Mouse (Mus musculus) testis, adult 2 months (tissue): ENCODE measurements around the gene Rapgef3. TPM values are rescaled to one million over a fixed set of nuclear protein-coding genes. Genes with fewer than 3 reads are reported as not detected.
A peak's percentile ranks its signal among the peaks of the same experiment; 100 is the strongest.

Experiments
- H3K27ac ChIP-seq: fragments of 200-500 bp; 2 replicates; pipeline ENCODE4 v1.5.1; 2012; ENCODE audit warnings: low read depth, low read length; ENCODE audit not compliant: control insufficient read depth, insufficient read depth
- H3K27me3 ChIP-seq: fragments of 200-500 bp; 2 replicates; pipeline ENCODE4 v1.6.1; 2012; ENCODE audit warnings: mild to moderate bottlenecking, low read length, moderate library complexity; ENCODE audit not compliant: control insufficient read depth, insufficient read depth
- H3K36me3 ChIP-seq: fragments of 200-500 bp; 2 replicates; pipeline ENCODE4 v1.6.1; 2012; ENCODE audit warnings: mild to moderate bottlenecking, low read length; ENCODE audit not compliant: control insufficient read depth, insufficient read depth
- H3K4me1 ChIP-seq: fragments of 200-500 bp; 2 replicates; pipeline ENCODE4 v1.6.1; 2012; ENCODE audit warnings: low read length; ENCODE audit not compliant: control insufficient read depth, insufficient read depth
- H3K4me3 ChIP-seq: fragments of 200-500 bp; 2 replicates; pipeline ENCODE4 v1.5.1; 2012; ENCODE audit warnings: low read depth, mild to moderate bottlenecking, low read length, moderate library complexity, mixed read lengths; ENCODE audit not compliant: control insufficient read depth
- CTCF ChIP-seq: fragments of 200-500 bp; IDR thresholded peaks from 2 replicates; pipeline ENCODE4 v1.5.1; 2012; ENCODE audit warnings: low read depth, mild to moderate bottlenecking, inconsistent platforms, low read length, moderate library complexity; ENCODE audit not compliant: control insufficient read depth, insufficient read depth, insufficient replicate concordance
- POLR2A ChIP-seq: fragments of 200-500 bp; IDR thresholded peaks from 2 replicates; pipeline ENCODE4 v1.6.1; 2012; ENCODE audit warnings: low read depth, mild to moderate bottlenecking, inconsistent platforms, low read length, moderate library complexity; ENCODE audit not compliant: control insufficient read depth
- polyA plus RNA-seq: library from polyadenylated mRNA; depleted of rRNA; stranded (reverse); fragments of >200 nt; gene quantifications from 2 replicates; pipeline ENCODE4 v1.2.3, GENCODE M21; 2012

Gene Rapgef3
- polyA plus RNA-seq, 1 experiment = 16.1 TPM

DNA sequence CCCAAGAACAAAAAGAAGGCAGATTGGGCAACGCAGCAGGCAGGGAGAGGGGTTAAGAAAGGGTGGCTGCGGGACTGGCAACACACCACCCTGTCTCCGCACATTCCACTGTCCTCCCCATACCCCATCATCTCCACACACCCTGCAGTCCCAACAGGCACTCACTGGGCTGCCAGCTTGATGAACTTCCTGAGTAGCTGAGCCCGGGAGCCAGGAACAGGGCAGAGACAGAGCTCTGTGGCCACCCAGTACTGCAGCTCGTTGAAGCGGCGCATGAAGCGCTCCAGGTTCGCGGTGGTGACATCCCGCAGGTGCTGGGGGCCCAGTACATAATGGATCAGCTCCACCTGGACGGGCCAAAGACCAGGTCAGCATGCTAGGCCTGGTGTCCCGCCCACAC is 17.9 kb downstream of the Rapgef3 start:
- TF ChIP-seq POLR2A (no peak), CTCF (no peak)

DNA sequence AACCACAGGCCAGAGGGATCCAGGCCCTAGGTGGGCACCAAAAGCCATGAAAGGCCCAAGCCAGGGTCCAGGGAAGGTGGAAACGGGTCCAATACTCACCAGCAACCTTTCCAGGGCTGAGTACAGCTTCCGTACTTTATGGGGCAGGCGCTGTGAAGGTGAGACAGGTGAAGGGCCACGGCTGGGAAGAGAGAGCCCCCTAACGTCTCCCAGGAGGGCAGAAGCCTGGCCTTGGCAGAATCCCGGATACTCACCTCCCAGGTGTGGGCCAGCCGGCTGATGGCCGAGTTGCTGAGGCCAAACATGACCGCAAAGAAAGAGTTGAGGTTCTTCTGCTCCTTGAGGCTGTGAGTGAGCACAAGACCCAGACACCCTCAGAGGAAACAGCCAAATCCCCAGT is 18.4 kb downstream of the Rapgef3 start:
- TF ChIP-seq CTCF = no peak
- no peak for TF ChIP-seq POLR2A
- Histone ChIP-seq H3K27me3 (no peaks in the 10 kb centered on the region), H3K36me3 (no peaks in the 10 kb centered on the region), H3K4me3 (no peak overlapping the region), H3K27ac (no peak overlapping the region), H3K4me1 (peaks cover 9% of the 10 kb centered on the region)

More for the DNA sequence above, 17.9 kb downstream of the Rapgef3 start:
- H3K27ac ChIP-seq = no peak overlapping the region
- no peaks in the 10 kb centered on the region for H3K27me3 ChIP-seq
- H3K36me3 ChIP-seq = no peaks in the 10 kb centered on the region
- no peak overlapping the region for H3K4me3 ChIP-seq
- H3K4me1 ChIP-seq = peaks cover 9% of the 10 kb centered on the region

DNA sequence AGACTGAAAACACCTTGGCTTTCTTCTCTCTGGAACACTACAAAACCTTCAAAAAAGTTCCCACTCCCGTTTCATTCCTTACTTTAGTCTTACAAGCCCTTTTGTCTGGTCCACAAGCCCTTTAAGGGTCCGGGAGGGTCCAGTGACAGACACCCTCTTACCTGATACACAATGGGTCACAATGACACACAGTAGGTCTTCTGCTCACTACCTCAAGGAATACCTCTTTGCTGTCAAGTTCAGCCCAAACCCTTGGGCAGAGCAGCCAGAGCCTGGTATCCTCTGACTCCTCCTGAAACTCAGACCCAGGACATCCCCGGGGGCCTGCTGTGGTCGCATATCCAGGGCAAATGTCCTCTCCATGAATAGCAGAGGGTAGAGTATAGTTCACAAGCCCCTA is 18.8 kb downstream of the Rapgef3 start:
- Histone ChIP-seq H3K4me1 (peaks cover 9% of the 10 kb centered on the region), H3K4me3 (no peak overlapping the region), H3K27ac (no peak overlapping the region), H3K27me3 (no peaks in the 10 kb centered on the region), H3K36me3 (no peaks in the 10 kb centered on the region)
- no peak for TF ChIP-seq POLR2A
- no peak for TF ChIP-seq CTCF

DNA sequence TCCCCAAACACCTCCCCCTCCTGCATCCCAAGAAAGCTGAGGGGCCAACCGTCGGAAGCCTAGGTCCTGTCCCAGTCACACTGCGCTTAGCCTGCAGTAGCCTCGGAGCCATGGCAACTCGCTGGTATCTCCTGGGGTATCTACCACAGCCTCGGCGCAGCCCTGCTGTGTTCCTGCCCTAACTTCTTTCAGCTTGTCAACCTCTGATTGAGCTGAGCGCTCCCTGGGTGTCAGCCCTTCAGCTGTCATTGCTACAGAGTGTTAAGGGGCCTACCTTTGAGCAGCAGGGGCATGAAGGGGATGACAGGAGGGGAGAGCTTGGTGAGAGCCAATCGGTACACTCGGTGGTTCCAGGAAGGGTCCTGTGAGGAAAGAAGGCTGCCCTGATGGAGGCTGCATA is 19.5 kb downstream of the Rapgef3 start:
- Histone ChIP-seq H3K36me3 (no peaks in the 10 kb centered on the region), H3K4me3 (no peak overlapping the region), H3K4me1 (peaks cover 9% of the 10 kb centered on the region), H3K27me3 (no peaks in the 10 kb centered on the region), H3K27ac (no peak overlapping the region)
- TF ChIP-seq CTCF (no peak), POLR2A (no peak)

DNA sequence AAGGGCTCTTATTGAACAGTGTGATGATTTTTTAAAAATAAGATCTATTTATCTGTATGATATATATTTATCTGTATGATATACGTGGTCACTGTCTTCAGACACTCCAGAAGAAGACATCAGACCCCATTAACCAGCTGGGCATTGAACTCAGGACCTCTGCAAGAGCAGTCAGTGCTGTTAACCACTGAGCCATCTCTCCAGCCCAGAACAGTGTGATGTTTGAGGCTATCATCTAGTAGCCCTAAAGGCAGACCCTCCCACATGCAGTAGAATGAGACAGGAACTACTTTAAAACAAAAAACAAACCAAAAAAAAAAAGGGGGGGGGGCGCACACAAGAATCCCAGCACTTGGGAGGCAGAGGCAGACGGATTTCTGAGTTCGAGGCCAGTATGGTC is 20.3 kb downstream of the Rapgef3 start:
- Histone ChIP-seq H3K27ac (no peak overlapping the region), H3K4me3 (no peak overlapping the region), H3K4me1 (peaks cover 9% of the 10 kb centered on the region), H3K27me3 (no peaks in the 10 kb centered on the region), H3K36me3 (no peaks in the 10 kb centered on the region)
- no peak for TF ChIP-seq CTCF
- no peak for TF ChIP-seq POLR2A

DNA sequence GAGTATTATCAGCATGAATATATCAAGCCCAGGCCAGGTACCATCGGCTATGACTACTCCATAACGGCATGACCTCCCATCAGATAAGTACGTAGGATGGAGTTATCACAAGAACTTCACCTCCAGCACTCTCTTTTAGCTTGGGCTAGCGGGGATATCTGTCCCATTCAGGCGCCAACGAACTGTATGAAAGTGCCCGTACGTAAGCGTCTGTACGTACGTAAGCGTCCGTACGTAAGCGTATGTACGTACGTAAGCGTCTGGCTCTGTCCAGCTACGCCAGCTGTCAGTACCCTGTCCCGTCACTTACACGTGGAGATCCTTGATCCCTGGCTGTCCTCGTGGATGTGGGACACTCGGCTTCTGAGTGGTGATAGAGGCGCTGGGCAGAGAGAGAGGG is 21.0 kb downstream of the Rapgef3 start:
- peak overlapping the region; percentile 75; the same call in 1 of the 2 replicates for H3K27ac ChIP-seq
- no peaks in the 10 kb centered on the region for H3K27me3 ChIP-seq
- H3K36me3 ChIP-seq = no peaks in the 10 kb centered on the region
- H3K4me3 ChIP-seq = peak overlapping the region; percentile 83
- TF ChIP-seq CTCF = no peak
- peak; percentile 78; the same call in 1 of the 2 replicates for TF ChIP-seq POLR2A
- H3K4me1 ChIP-seq = peaks cover 9% of the 10 kb centered on the region

DNA sequence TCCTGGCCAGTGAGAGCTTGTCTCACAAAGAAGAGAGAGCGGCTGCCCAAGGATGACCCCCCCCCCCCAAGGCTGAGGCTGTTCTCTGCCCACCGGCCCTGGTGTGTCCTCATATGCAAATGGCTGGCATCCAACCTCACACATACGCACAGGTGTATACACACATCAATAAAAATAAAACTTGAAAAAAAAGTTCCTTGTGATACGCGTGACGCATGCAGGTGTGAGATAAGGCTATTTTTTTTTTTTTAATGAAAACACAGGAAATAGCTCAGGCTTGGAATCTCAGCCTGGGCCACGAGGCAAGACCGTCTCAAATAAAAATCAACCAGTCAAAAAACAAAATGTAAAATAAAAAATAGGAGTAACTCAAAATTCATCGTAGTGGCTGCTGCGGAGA is 21.5 kb downstream of the Rapgef3 start:
- no peak overlapping the region; the same call in 1 of the 2 replicates for H3K27ac ChIP-seq
- peak overlapping the region; percentile 83 for H3K4me3 ChIP-seq
- no peaks in the 10 kb centered on the region for H3K36me3 ChIP-seq
- no peak for TF ChIP-seq POLR2A
- no peak for TF ChIP-seq CTCF
- H3K27me3 ChIP-seq = no peaks in the 10 kb centered on the region
- H3K4me1 ChIP-seq = peaks cover 9% of the 10 kb centered on the region

DNA sequence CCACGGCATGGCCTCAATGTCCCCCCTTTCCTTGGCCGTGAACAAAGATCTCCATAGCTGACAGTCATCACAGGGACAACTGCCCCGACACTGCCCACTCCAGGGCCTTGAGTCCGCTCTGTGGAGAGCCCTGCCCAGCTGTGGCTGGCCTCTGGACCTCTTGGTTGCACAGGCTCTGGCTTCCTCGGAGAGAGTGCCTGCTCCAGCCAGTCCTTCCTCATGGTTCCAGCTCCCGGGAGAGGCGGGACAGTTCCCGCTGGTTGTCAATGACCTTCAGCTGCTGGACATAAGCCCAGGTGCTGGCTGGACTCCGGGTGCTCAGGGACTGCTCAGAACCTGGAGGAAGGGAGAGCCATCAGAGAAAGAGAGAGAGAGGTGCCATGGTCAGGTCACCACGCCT is 22.4 kb downstream of the Rapgef3 start:
- Histone ChIP-seq H3K27ac (peak overlapping the region; percentile 56), H3K36me3 (no peaks in the 10 kb centered on the region), H3K4me3 (no peak overlapping the region), H3K4me1 (peaks cover 11% of the 10 kb centered on the region), H3K27me3 (no peaks in the 10 kb centered on the region)
- TF ChIP-seq POLR2A (no peak; the same call in 1 of the 2 replicates), CTCF (no peak)
